Mouse (Mus musculus) spleen, adult 2 months (tissue): ENCODE results near the gene Slc25a35.

ENCODE experiments used
- CTCF ChIP-seq: fragments of 200-500 bp; IDR thresholded peaks from 2 replicates; pipeline ENCODE4 v1.5.1; 2011; ENCODE audit warnings: mild to moderate bottlenecking, inconsistent platforms; ENCODE audit not compliant: insufficient read depth, insufficient read length, insufficient replicate concordance; ENCODE audit errors: extremely low read depth
- POLR2A ChIP-seq: fragments of 200-500 bp; IDR thresholded peaks from 2 replicates; pipeline ENCODE4 v1.6.1; 2011; ENCODE audit warnings: low read depth, low read length, inconsistent platforms

GRCm38 (mm10) chr11:68961596-68961995 is 6.3 kb upstream of the Slc25a35 start:
- TF ChIP-seq POLR2A (no peak), CTCF (no peak)
